Mouse (Mus musculus): ENCODE data around the gene Slc13a4.

GRCm38 (mm10) chr6:35251807-35252476 lies 56.0 kb downstream of the Slc13a4 start:
- TF ChIP-seq CTCF (IDR thresholded peaks at IDR 0.05; ENCODE audit: control insufficient read depth, insufficient read depth, insufficient read length) (no peak), MAX (IDR thresholded peaks at IDR 0.05) (no peak), MYOG (IDR thresholded peaks at IDR 0.05; ENCODE audit: control insufficient read depth, extremely low read depth, insufficient read length) (no peak), CEBPB (IDR thresholded peaks at IDR 0.05; ENCODE audit: low read depth) (no peak), USF1 (IDR thresholded peaks at IDR 0.05; ENCODE audit: low read depth) (no peak), FOSL1 (IDR thresholded peaks at IDR 0.05; ENCODE audit: insufficient read depth, low read length, poor library complexity, severe bottlenecking) (no peak), MYOD1 (IDR thresholded peaks at IDR 0.05; ENCODE audit: control insufficient read depth, insufficient read length, low read depth) (no peak)

All from C2C12 (cell line).